19 mouse cellular contexts compared by ENCODE assay signal in genomic region chr16:43482738-43483137, GRCm38 (mm10).
DNase-seq lines count a peak whose midpoint lies in the region; TF ChIP-seq lines count a peak whose summit lies in the region.
"Had no signal": no experiment of that assay in that cellular context is flagged by ENCODE, and none has a peak within 500 bp of the region (broad histone marks: within the 10 kb centered on the region; RNA-seq: fewer than 3 reads in every experiment).

No protein-coding gene starts in this region.

- H3K4me3 ChIP-seq in gastrocnemius, adult 2 months: no peak overlapping the region
- no peak overlapping the region for H3K4me3 ChIP-seq in layer of hippocampus, adult 2 months
- peak overlapping the region in 2 of 3 experiments; percentile 10 to 30 for H3K4me3 ChIP-seq in CH12.LX (replicated peaks in 1 of 3; ENCODE audit: low read depth in 2 of 3, low read length in 2 of 3, poor library complexity in 1 of 3)

- H3K27me3 ChIP-seq in CH12.LX (replicated peaks): no peaks in the 10 kb centered on the region
- H3K27me3 ChIP-seq: Patski had no signal

- H3K4me1 ChIP-seq in CH12.LX (ENCODE audit: control insufficient read depth in 1 of 2, insufficient read depth in 2 of 2): peaks cover 30 to 95% of the 10 kb centered on the region in 2 experiments

- peaks cover 74% of the 10 kb centered on the region for H3K79me2 ChIP-seq in CH12.LX (replicated peaks; ENCODE audit: control insufficient read depth, extremely low read depth, insufficient read depth, poor library complexity, severe bottlenecking)

- H3K9ac ChIP-seq in CH12.LX (ENCODE audit: insufficient read depth, low read depth): peak overlapping the region; percentile 89

- intact Hi-C loops in gastrocnemius, adult 2 months (cut with DNase I): no loop called here
- intact Hi-C loops in heart, postnatal 14 days (cut with DNase I): no loop called here

- H3K36me3 ChIP-seq in CH12.LX (replicated peaks in 1 of 2; ENCODE audit: control insufficient read depth in 1 of 2, insufficient read depth in 1 of 2, low read length in 1 of 2): peaks cover 8 to 32% of the 10 kb centered on the region in 2 experiments
- H3K36me3 ChIP-seq: G1E had no signal

- H3K4me2 ChIP-seq in CH12.LX (ENCODE audit: insufficient read depth, low read depth, poor library complexity, severe bottlenecking): peak overlapping the region; percentile 100

- dilution Hi-C loops in CH12.LX (cut with MboI; ENCODE audit: extremely low pct_ligation_motif_present, extremely low pct_unique_long_range_greater_than_20kb, low sequenced_read_pairs): no loop called here

- TF ChIP-seq EP300 in CH12.LX (IDR thresholded peaks at IDR 0.05; ENCODE audit: low read length): peak; percentile 49; the same call in 1 of the 2 replicates

- no peak for TF ChIP-seq RAD21 in CH12.LX (IDR thresholded peaks at IDR 0.05; ENCODE audit: low read depth, low read length)

- DNase-seq in gastrocnemius, adult 2 months: no peak
- no peak for DNase-seq in gastrocnemius, postnatal 10 days
- DNase-seq in layer of hippocampus, adult 2 months (ENCODE audit: low spot score in 2 of 2): no peak
- DNase-seq in layer of hippocampus, postnatal 36 days: no peak
- DNase-seq in CH12.LX (ENCODE audit: extremely low read depth): no peak
- no peak for DNase-seq in heart, postnatal 14 days
- DNase-seq: adrenal gland, adult 2 months; adrenal gland, adult 8-10 months; adrenal gland, postnatal 10 days; adrenal gland, postnatal 14 days; adrenal gland, postnatal 25 days; adrenal gland, postnatal 36 days; B cell, adult 2 months; cerebellum, adult 11 months; cerebellum, adult 11-12 months; cerebellum, adult 18-20 months; cerebellum, adult 2 months had no signal

- in situ Hi-C loops in CH12.LX (cut with MboI; ENCODE audit: low pct_ligation_motif_present, low pct_unique_long_range_greater_than_20kb, low sequenced_read_pairs): no loop called here

- TF ChIP-seq CTCF in gastrocnemius, adult 2 months (IDR thresholded peaks at IDR 0.05): no peak
- TF ChIP-seq CTCF in layer of hippocampus, adult 2 months (conservative IDR thresholded peaks at IDR 0.05): no peak
- TF ChIP-seq CTCF in CH12.LX (conservative IDR thresholded peaks at IDR 0.05 in 1 of 2, IDR thresholded peaks at IDR 0.05 in 1 of 2; ENCODE audit: low read depth in 2 of 2, low read length in 2 of 2): no peak

- TF ChIP-seq POLR2A in CH12.LX (IDR thresholded peaks at IDR 0.05; ENCODE audit: low read depth, low read length): no peak

- H3K9me3 ChIP-seq in CH12.LX (replicated peaks; ENCODE audit: low read length): no peaks in the 10 kb centered on the region
- H3K9me3 ChIP-seq: G1E had no signal

- peak overlapping the region; percentile 50; the same call in 1 of the 2 replicates for H3K27ac ChIP-seq in gastrocnemius, adult 2 months
- H3K27ac ChIP-seq in layer of hippocampus, adult 2 months: peak overlapping the region; percentile 21; the same call in 1 of the 2 replicates
- peak overlapping the region; percentile 82 for H3K27ac ChIP-seq in CH12.LX (ENCODE audit: insufficient read depth, low read depth)

TF ChIP-seq in CH12.LX, 34 proteins besides CTCF, POLR2A, EP300 and RAD21:
- TF ChIP-seq MXI1 (IDR thresholded peaks at IDR 0.05; ENCODE audit: low read depth, low read length): 0 out of 2 replicates have a peak, but pooled peaks have one; percentile 54
- TF ChIP-seq POLR2AphosphoS2 (IDR thresholded peaks at IDR 0.05; ENCODE audit: low read depth, low read length): 0 out of 2 replicates have a peak, but pooled peaks have one; percentile 41
- TF ChIP-seq SIN3A (IDR thresholded peaks at IDR 0.05; ENCODE audit: low read length): peak; percentile 77
- no peak for TF ChIP-seq TCF12 (IDR thresholded peaks at IDR 0.05; ENCODE audit: low read depth, low read length)
- TF ChIP-seq ZMIZ1 (IDR thresholded peaks at IDR 0.05; ENCODE audit: low read depth, low read length): no peak
- TF ChIP-seq KAT2A (IDR thresholded peaks at IDR 0.05; ENCODE audit: insufficient replicate concordance, low read length): no peak

Comparison
In these comparisons a context has a peak if more than half of its experiments do, and no peak if none do; other contexts are left out.
1. H3K27ac ChIP-seq: peak in every context shown above with its lines; median percentile 82 in CH12.LX; 50 in gastrocnemius, adult 2 months; 21 in layer of hippocampus, adult 2 months.
2. H3K4me3 ChIP-seq: peak in CH12.LX (2 of 3); none in gastrocnemius, adult 2 months (single experiment) and layer of hippocampus, adult 2 months (single experiment).